Mouse (Mus musculus): ENCODE results near the gene Ogdh.

DNA sequence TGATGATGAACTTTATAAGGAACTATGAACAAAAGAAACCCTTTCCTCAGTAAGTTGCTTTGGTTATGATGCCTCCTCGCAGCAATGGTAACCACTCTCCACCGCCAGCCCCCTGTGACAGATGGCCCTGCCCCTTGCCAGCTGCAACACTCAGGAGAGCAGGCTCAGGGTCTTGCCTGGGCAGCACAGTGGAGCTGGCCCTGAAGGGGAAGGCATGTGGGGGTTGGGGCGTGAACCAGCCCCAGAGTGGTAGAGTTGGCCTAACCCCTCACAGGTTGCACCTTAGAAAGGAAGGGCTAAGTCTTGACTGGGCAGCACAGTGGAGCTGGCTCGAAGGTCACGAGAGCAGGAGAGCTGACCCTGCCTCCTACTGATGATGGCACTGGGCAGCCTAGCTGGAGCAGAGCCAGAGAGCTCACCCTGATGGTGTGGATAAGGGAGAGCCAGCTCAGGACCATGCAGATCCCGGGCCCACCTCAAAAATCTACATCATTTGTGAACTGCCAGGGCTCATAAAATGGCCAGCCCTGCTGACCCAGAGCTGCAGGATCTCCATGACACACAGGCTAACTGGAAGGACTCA is 34.9 kb upstream of the Ogdh start:
- no peak for TF ChIP-seq CHD2 (IDR thresholded peaks at IDR 0.05; ENCODE audit: low read depth, low read length)
- TF ChIP-seq MAFK (IDR thresholded peaks at IDR 0.05; ENCODE audit: insufficient read depth, low read depth, low read length) = no peak
- no peak for TF ChIP-seq ZC3H11A (IDR thresholded peaks at IDR 0.05; ENCODE audit: borderline replicate concordance, low read depth, low read length)
- TF ChIP-seq HCFC1 (IDR thresholded peaks at IDR 0.05; ENCODE audit: borderline replicate concordance, insufficient read depth, low read length) = no peak
- TF ChIP-seq ZNF384 (IDR thresholded peaks at IDR 0.05; ENCODE audit: low read depth, low read length) = no peak
